Mouse (Mus musculus): ENCODE data around the gene Mrtfa.

DNA sequence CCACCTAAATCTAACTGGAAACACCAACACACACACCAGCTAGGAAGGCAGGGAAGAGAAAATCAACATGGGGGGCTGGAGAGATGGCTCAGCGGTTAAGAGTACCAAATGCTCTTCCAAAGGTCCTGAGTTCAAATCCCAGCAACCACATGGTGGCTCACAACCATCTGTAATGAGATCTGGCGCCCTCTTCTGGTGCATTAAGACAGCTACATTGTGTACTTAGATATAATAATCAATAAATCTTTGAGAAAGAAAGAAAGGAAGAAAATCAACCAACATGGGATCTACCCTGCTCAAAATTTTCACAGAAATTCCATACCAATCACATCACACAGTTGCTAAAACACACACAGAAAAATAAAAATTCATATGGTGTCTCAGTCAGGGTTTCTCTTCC lies 34.1 kb downstream of the Mrtfa start:
- TF ChIP-seq POLR2A (IDR thresholded peaks at IDR 0.05; ENCODE audit: low read depth, low read length) (no peak), CTCF (conservative IDR thresholded peaks at IDR 0.05; ENCODE audit: insufficient read depth, insufficient read length, low read depth, low read length) (no peak)
